Mouse (Mus musculus) Muller cell, postnatal 12 days (primary cell): ENCODE measurements around the gene Arhgap22.

Experiments
- DNase-seq: peaks from one replicate; pipeline ENCODE4 v3.0.0-alpha.2; 2015; ENCODE audit errors: inconsistent ontology term

The Arhgap22 gene

GRCm38 (mm10) chr14:33366891-33367777 lies 153.3 kb downstream of the Arhgap22 start:
- no peak for DNase-seq

- no peak for DNase-seq
Measured at GRCm38 (mm10) chr14:33369375-33369774, 155.5 kb downstream of the Arhgap22 start.

GRCm38 (mm10) chr14:33370056-33370455 lies 156.2 kb downstream of the Arhgap22 start:
- no peak for DNase-seq

GRCm38 (mm10) chr14:33371248-33371647 lies 157.4 kb downstream of the Arhgap22 start:
- peak; percentile 77 for DNase-seq

- no peak for DNase-seq
Measured at GRCm38 (mm10) chr14:33373271-33373670, 159.4 kb downstream of the Arhgap22 start.

GRCm38 (mm10) chr14:33374089-33374488 lies 160.3 kb downstream of the Arhgap22 start:
- no peak for DNase-seq

- no peak for DNase-seq
Measured at GRCm38 (mm10) chr14:33377211-33377610, 163.4 kb downstream of the Arhgap22 start.

- DNase-seq = no peak
Measured at GRCm38 (mm10) chr14:33378723-33379122, 164.9 kb downstream of the Arhgap22 start.

GRCm38 (mm10) chr14:33380830-33381457 lies 167.1 kb downstream of the Arhgap22 start:
- DNase-seq = no peak

GRCm38 (mm10) chr14:33398065-33398860 lies 184.4 kb downstream of the Arhgap22 start:
- DNase-seq = no peak

- no peak for DNase-seq
Measured at GRCm38 (mm10) chr14:33400019-33400418, 186.2 kb downstream of the Arhgap22 start.

GRCm38 (mm10) chr14:33402331-33402730 lies 188.5 kb downstream of the Arhgap22 start:
- no peak for DNase-seq

GRCm38 (mm10) chr14:33415746-33416145 lies 201.9 kb downstream of the Arhgap22 start:
- no peak for DNase-seq

GRCm38 (mm10) chr14:33418311-33418909 lies 204.6 kb downstream of the Arhgap22 start:
- DNase-seq = peak; percentile 27
